Mouse (Mus musculus) limb, embryonic 14.5 days (tissue): ENCODE data around the gene Rnf214. TPM values are rescaled to one million over a fixed set of nuclear protein-coding genes. Genes with fewer than 3 reads are reported as not detected.

Experiments
- ATAC-seq: fragments of 200-750 bp; cut with Nextera tagmentation; 2 replicates; pipeline ENCODE4 v1.8.0; 2017; ENCODE audit warnings: low read depth, moderate number of reproducible peaks, moderate TSS enrichment; ENCODE audit not compliant: low FRiP score
- DNase-seq: peaks from one replicate; pipeline ENCODE4 v3.0.0-alpha.2; 2015; ENCODE audit warnings: low spot score
- H3K27ac ChIP-seq: fragments of 300-500 bp; sonication (generic); replicated peaks from 2 replicates; pipeline ENCODE4 v1.5.1; 2014; ENCODE audit warnings: low read depth, mild to moderate bottlenecking, low read length, moderate library complexity, mixed read lengths
- H3K27me3 ChIP-seq: fragments of 300-500 bp; sonication (generic); 2 replicates; pipeline ENCODE4 v1.6.1; 2014; ENCODE audit warnings: low read length, mixed read lengths; ENCODE audit not compliant: control insufficient read depth, insufficient read depth
- H3K36me3 ChIP-seq: fragments of 300-500 bp; sonication (generic); 2 replicates; pipeline ENCODE4 v1.6.1; 2014; ENCODE audit warnings: mild to moderate bottlenecking, low read length, moderate library complexity, mixed read lengths; ENCODE audit not compliant: control insufficient read depth, insufficient read depth
- H3K4me1 ChIP-seq: fragments of 300-500 bp; sonication (generic); 2 replicates; pipeline ENCODE4 v1.6.1; 2014; ENCODE audit warnings: antibody characterized with exemption, low read length, mixed read lengths; ENCODE audit not compliant: control insufficient read depth, insufficient read depth
- H3K4me2 ChIP-seq: fragments of 300-500 bp; sonication (generic); replicated peaks from 2 replicates; pipeline ENCODE4 v1.6.1; 2014; ENCODE audit warnings: low read depth, mild to moderate bottlenecking, low read length, moderate library complexity; ENCODE audit not compliant: severe bottlenecking
- H3K4me3 ChIP-seq: fragments of 300-500 bp; sonication (generic); replicated peaks from 2 replicates; pipeline ENCODE4 v1.5.1; 2014; ENCODE audit warnings: low read length
- H3K9ac ChIP-seq: fragments of 300-500 bp; sonication (generic); 2 replicates; pipeline ENCODE4 v1.6.1; 2014; ENCODE audit warnings: mild to moderate bottlenecking, low read depth, low read length, moderate library complexity; ENCODE audit not compliant: severe bottlenecking
- H3K9me3 ChIP-seq: fragments of 300-500 bp; sonication (generic); 2 replicates; pipeline ENCODE4 v1.6.1; 2016; ENCODE audit warnings: low read length; ENCODE audit not compliant: control insufficient read depth
- POLR2A ChIP-seq: fragments of 200-500 bp; IDR thresholded peaks from 2 replicates; pipeline ENCODE4 v1.8.0; 2012; ENCODE audit warnings: inconsistent platforms, mild to moderate bottlenecking, moderate library complexity, borderline replicate concordance; ENCODE audit not compliant: insufficient read depth, insufficient read length; ENCODE audit errors: extremely low read depth
- WGBS: fragments of 180-500 bp; shearing (Covaris S2); extraction: QIAGEN DNeasy Blood & Tissue Kit; methylation state at CpG from one replicate; pipeline ENCODE4 v1.1.7; 2014; 5-methylcytosine and 5-hydroxymethylcytosine counted together
- polyA plus RNA-seq, 2 experiments: library from polyadenylated mRNA; depleted of rRNA in 1 of 2; stranded (reverse) in 1 of 2; unstranded in 1 of 2; fragments of >200 nt; fragmentation: Nextera tagmentation in 1 of 2; extraction: Ambion mirVana in 1 of 2; gene quantifications; 2 replicates each; pipeline versions ENCODE4 v1.2.1 to v1.2.3; 2012 to 2014

Gene Rnf214
- polyA plus RNA-seq, 2 experiments = 27.6 to 55.7 TPM

GRCm38 (mm10) chr9:45838434-45839138 is 68.1 kb downstream of the Rnf214 start, which contains the start of gene Bace1:
Bace1 (plus strand) TSS chr9:45838580.
- Histone ChIP-seq H3K27me3 (no peaks in the 10 kb centered on the region), H3K4me3 (peak within 1 kb of the TSS; percentile 60), H3K36me3 (no peaks in the 10 kb centered on the region; the same call in 1 of the 2 replicates), H3K4me1 (peaks cover 22% of the 10 kb centered on the region), H3K9me3 (no peaks in the 10 kb centered on the region), H3K9ac (peak within 1 kb of the TSS; percentile 83), H3K27ac (peak within 1 kb of the TSS; percentile 1; the same call in 1 of the 2 replicates), H3K4me2 (peak within 1 kb of the TSS; percentile 93)
- DNase-seq (peak; percentile 89), ATAC-seq (peak; percentile 84)
- no peak for TF ChIP-seq POLR2A
- under 1% methylated on average over 23 of the region's 40 CpGs for WGBS

GRCm38 (mm10) chr9:45838069-45838433 is 68.7 kb downstream of the Rnf214 start:
- peak; percentile 38; the same call in 1 of the 2 replicates for ATAC-seq
- 21% methylated on average over 4 of the region's 4 CpGs for WGBS
- Histone ChIP-seq H3K9ac (no peak overlapping the region), H3K4me2 (peak overlapping the region; percentile 93; the same call in 1 of the 2 replicates), H3K4me3 (peak overlapping the region; percentile 60), H3K4me1 (peaks cover 22% of the 10 kb centered on the region), H3K9me3 (no peaks in the 10 kb centered on the region), H3K27me3 (no peaks in the 10 kb centered on the region), H3K27ac (no peak overlapping the region), H3K36me3 (no peaks in the 10 kb centered on the region; the same call in 1 of the 2 replicates)
- no peak for TF ChIP-seq POLR2A
- DNase-seq = no peak

- Histone ChIP-seq H3K9ac (no peak overlapping the region), H3K4me3 (no peak overlapping the region), H3K36me3 (no peaks in the 10 kb centered on the region), H3K4me1 (no peaks in the 10 kb centered on the region), H3K9me3 (no peaks in the 10 kb centered on the region), H3K27me3 (no peaks in the 10 kb centered on the region), H3K4me2 (no peak overlapping the region), H3K27ac (no peak overlapping the region)
- WGBS = 71% methylated on average over 2 of the region's 2 CpGs
- no peak for ATAC-seq
- no peak for TF ChIP-seq POLR2A
- DNase-seq = no peak
Measured at GRCm38 (mm10) chr9:45833461-45833860, 73.2 kb downstream of the Rnf214 start.

DNA sequence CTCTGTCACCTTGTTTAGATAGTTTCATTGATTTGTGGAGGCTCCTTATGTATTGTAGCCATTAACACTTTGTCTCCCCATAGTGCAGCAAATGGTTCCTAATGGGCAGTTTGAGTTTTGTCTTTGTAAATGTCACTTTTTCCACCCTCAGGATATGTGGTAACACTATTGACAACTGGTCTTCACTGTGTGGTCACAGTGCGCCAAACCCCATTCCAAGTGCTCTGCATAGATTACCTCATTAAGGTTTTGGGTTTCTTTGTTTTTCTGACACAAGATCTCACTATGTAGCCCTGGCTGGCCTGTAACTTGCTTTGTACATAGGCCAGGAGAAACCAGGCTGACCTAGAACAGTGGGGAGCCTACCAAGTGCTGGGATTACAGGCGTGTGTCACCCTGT is 73.8 kb downstream of the Rnf214 start:
- Histone ChIP-seq H3K9me3 (no peaks in the 10 kb centered on the region), H3K27ac (no peak overlapping the region), H3K4me2 (no peak overlapping the region), H3K36me3 (no peaks in the 10 kb centered on the region), H3K27me3 (no peaks in the 10 kb centered on the region), H3K4me1 (no peaks in the 10 kb centered on the region), H3K4me3 (no peak overlapping the region), H3K9ac (no peak overlapping the region)
- ATAC-seq (no peak), DNase-seq (no peak)
- TF ChIP-seq POLR2A = no peak
- 79% methylated on average over 2 of the region's 2 CpGs for WGBS

DNA sequence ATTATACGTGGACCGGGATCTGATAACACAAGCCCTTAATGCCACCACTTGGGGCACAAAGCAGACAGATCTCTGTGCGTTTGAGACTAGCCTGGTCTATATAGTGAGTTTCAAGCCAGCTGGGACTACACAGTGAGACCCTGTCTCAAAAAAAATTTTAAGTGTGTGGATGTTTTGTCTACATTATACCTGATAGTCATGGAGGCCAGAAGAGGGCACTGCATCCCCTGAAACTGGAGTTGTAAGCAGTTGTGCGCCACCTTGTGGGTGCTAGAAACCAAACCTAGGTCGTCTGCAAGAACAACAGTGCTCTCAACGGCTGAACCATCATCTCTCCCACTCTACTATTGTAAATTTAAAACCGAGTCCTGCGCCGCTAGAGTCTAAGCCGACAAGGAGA is 77.6 kb downstream of the Rnf214 start:
- H3K9me3 ChIP-seq = no peaks in the 10 kb centered on the region
- H3K27ac ChIP-seq = no peak overlapping the region
- no peak for TF ChIP-seq POLR2A
- peak; percentile 76 for DNase-seq
- 0 out of 2 replicates have a peak, but pooled peaks cover 4% of the 10 kb centered on the region for H3K4me1 ChIP-seq
- H3K9ac ChIP-seq = no peak overlapping the region
- H3K4me2 ChIP-seq = peak overlapping the region; percentile 70
- H3K36me3 ChIP-seq = no peaks in the 10 kb centered on the region
- WGBS = 32% methylated on average over 10 of the region's 10 CpGs
- ATAC-seq = no peak
- H3K27me3 ChIP-seq = no peaks in the 10 kb centered on the region
- H3K4me3 ChIP-seq = peak overlapping the region; percentile 62
